Mouse (Mus musculus) intestine, embryonic 15.5 days (tissue): Measurements from ENCODE around the gene Myb. TPM values are rescaled to one million over a fixed set of nuclear protein-coding genes. Genes with fewer than 3 reads are reported as not detected.

Experiments
- ATAC-seq: fragments of 200-750 bp; cut with Nextera tagmentation; 2 replicates; pipeline ENCODE4 v1.8.0; 2017; ENCODE audit warnings: moderate TSS enrichment, moderate library complexity
- H3K27ac ChIP-seq: fragments of 300-500 bp; sonication (generic); 2 replicates; pipeline ENCODE4 v1.5.1; 2015; ENCODE audit warnings: mild to moderate bottlenecking, inconsistent platforms
- H3K27me3 ChIP-seq: fragments of 300-500 bp; sonication (generic); replicated peaks from 2 replicates; pipeline ENCODE4 v1.6.1; 2015; ENCODE audit warnings: inconsistent platforms
- H3K36me3 ChIP-seq: fragments of 300-500 bp; sonication (generic); 2 replicates; pipeline ENCODE4 v1.6.1; 2015; ENCODE audit warnings: inconsistent platforms
- H3K4me1 ChIP-seq: fragments of 300-500 bp; sonication (generic); replicated peaks from 2 replicates; pipeline ENCODE4 v1.6.1; 2015; ENCODE audit warnings: inconsistent platforms
- H3K4me2 ChIP-seq: fragments of 300-500 bp; sonication (generic); replicated peaks from 2 replicates; pipeline ENCODE4 v1.6.1; 2015; ENCODE audit warnings: mild to moderate bottlenecking, inconsistent platforms
- H3K4me3 ChIP-seq: fragments of 300-500 bp; sonication (generic); replicated peaks from 2 replicates; pipeline ENCODE4 v1.5.1; 2015; ENCODE audit warnings: inconsistent platforms
- H3K9ac ChIP-seq: fragments of 300-500 bp; sonication (generic); 2 replicates; pipeline ENCODE4 v1.6.1; 2015; ENCODE audit warnings: inconsistent platforms
- H3K9me3 ChIP-seq: fragments of 300-500 bp; sonication (generic); 2 replicates; pipeline ENCODE4 v1.6.1; 2016; ENCODE audit warnings: inconsistent platforms
- WGBS: fragments of 180-500 bp; shearing (Covaris S2); methylation state at CpG from one replicate; pipeline ENCODE4 v1.1.7; 2015; 5-methylcytosine and 5-hydroxymethylcytosine counted together
- polyA plus RNA-seq: library from polyadenylated mRNA; unstranded; fragments of >200 nt; fragmentation: Nextera tagmentation; extraction: Ambion mirVana; gene quantifications from 2 replicates; pipeline ENCODE4 v1.2.1, GENCODE M21; 2015

The Myb gene
- polyA plus RNA-seq, 1 experiment from 2014 or later = 6.4 TPM

GRCm38 (mm10) chr10:21192436-21192835 lies 31.7 kb upstream of the Myb start:
- Histone ChIP-seq H3K27ac (no peak overlapping the region), H3K4me1 (no peaks in the 10 kb centered on the region), H3K27me3 (no peaks in the 10 kb centered on the region), H3K36me3 (no peaks in the 10 kb centered on the region), H3K4me3 (no peak overlapping the region), H3K9ac (no peak overlapping the region), H3K9me3 (no peaks in the 10 kb centered on the region), H3K4me2 (no peak overlapping the region)
- 71% methylated on average over 10 of the region's 10 CpGs for WGBS
- no peak for ATAC-seq

GRCm38 (mm10) chr10:21189756-21190397 lies 29.1 kb upstream of the Myb start:
- no peak overlapping the region for H3K4me3 ChIP-seq
- H3K36me3 ChIP-seq = no peaks in the 10 kb centered on the region
- no peak overlapping the region for H3K27ac ChIP-seq
- no peaks in the 10 kb centered on the region for H3K27me3 ChIP-seq
- ATAC-seq = no peak
- no peak overlapping the region for H3K4me2 ChIP-seq
- no peak overlapping the region for H3K9ac ChIP-seq
- no peaks in the 10 kb centered on the region for H3K4me1 ChIP-seq
- 75% methylated on average over 9 of the region's 9 CpGs for WGBS
- H3K9me3 ChIP-seq = no peaks in the 10 kb centered on the region

GRCm38 (mm10) chr10:21189275-21189601 lies 28.5 kb upstream of the Myb start:
- no peaks in the 10 kb centered on the region for H3K4me1 ChIP-seq
- 0 out of 2 replicates have a peak overlapping the region, but pooled peaks have one; percentile 53 for H3K4me2 ChIP-seq
- ATAC-seq = no peak
- no peaks in the 10 kb centered on the region for H3K9me3 ChIP-seq
- peak overlapping the region; percentile 29 for H3K4me3 ChIP-seq
- H3K27ac ChIP-seq = no peak overlapping the region
- no peaks in the 10 kb centered on the region for H3K36me3 ChIP-seq
- H3K9ac ChIP-seq = no peak overlapping the region
- WGBS = 25% methylated on average over 8 of the region's 8 CpGs
- no peaks in the 10 kb centered on the region for H3K27me3 ChIP-seq

GRCm38 (mm10) chr10:21188564-21189274 lies 27.9 kb upstream of the Myb start:
- Histone ChIP-seq H3K4me2 (peak overlapping the region; percentile 53), H3K36me3 (no peaks in the 10 kb centered on the region), H3K27ac (no peak overlapping the region), H3K4me1 (no peaks in the 10 kb centered on the region), H3K4me3 (peak overlapping the region; percentile 29), H3K27me3 (no peaks in the 10 kb centered on the region), H3K9ac (no peak overlapping the region), H3K9me3 (no peaks in the 10 kb centered on the region)
- 27% methylated on average over 11 of the region's 11 CpGs for WGBS
- peak; percentile 69; the same call in 1 of the 2 replicates for ATAC-seq

- Histone ChIP-seq H3K4me2 (no peak overlapping the region), H3K4me3 (no peak overlapping the region), H3K9me3 (no peaks in the 10 kb centered on the region), H3K27me3 (no peaks in the 10 kb centered on the region), H3K27ac (no peak overlapping the region), H3K36me3 (no peaks in the 10 kb centered on the region), H3K4me1 (no peaks in the 10 kb centered on the region), H3K9ac (no peak overlapping the region)
- no peak for ATAC-seq
These were observed 27.1 kb upstream of the Myb start for GRCm38 (mm10) chr10:21187847-21188246.

- Histone ChIP-seq H3K36me3 (no peaks in the 10 kb centered on the region), H3K4me1 (no peaks in the 10 kb centered on the region), H3K4me2 (no peak overlapping the region), H3K27me3 (no peaks in the 10 kb centered on the region), H3K27ac (no peak overlapping the region), H3K4me3 (no peak overlapping the region), H3K9me3 (no peaks in the 10 kb centered on the region), H3K9ac (no peak overlapping the region)
- 79% methylated on average over 5 of the region's 5 CpGs for WGBS
- ATAC-seq = no peak
These were observed 25.9 kb upstream of the Myb start for GRCm38 (mm10) chr10:21186733-21187132.

GRCm38 (mm10) chr10:21178711-21179110 lies 17.9 kb upstream of the Myb start:
- no peak for ATAC-seq
- 42% methylated on average over 5 of the region's 5 CpGs for WGBS
- H3K4me3 ChIP-seq = no peak overlapping the region
- H3K9ac ChIP-seq = no peak overlapping the region
- H3K4me2 ChIP-seq = no peak overlapping the region
- H3K9me3 ChIP-seq = no peaks in the 10 kb centered on the region
- no peak overlapping the region for H3K27ac ChIP-seq
- H3K27me3 ChIP-seq = no peaks in the 10 kb centered on the region
- H3K4me1 ChIP-seq = no peaks in the 10 kb centered on the region
- no peaks in the 10 kb centered on the region for H3K36me3 ChIP-seq

GRCm38 (mm10) chr10:21178281-21178680 lies 17.5 kb upstream of the Myb start:
- no peaks in the 10 kb centered on the region for H3K27me3 ChIP-seq

GRCm38 (mm10) chr10:21172650-21173200 lies 11.9 kb upstream of the Myb start:
- Histone ChIP-seq H3K27ac (no peak overlapping the region), H3K4me2 (no peak overlapping the region), H3K9me3 (no peaks in the 10 kb centered on the region), H3K4me3 (no peak overlapping the region), H3K36me3 (no peaks in the 10 kb centered on the region), H3K27me3 (no peaks in the 10 kb centered on the region), H3K4me1 (no peaks in the 10 kb centered on the region), H3K9ac (no peak overlapping the region)
- ATAC-seq = no peak
- 80% methylated on average over 4 of the region's 4 CpGs for WGBS

More at GRCm38 (mm10) chr10:21178281-21178680, 17.5 kb upstream of the Myb start:
- Histone ChIP-seq H3K4me3 (no peak overlapping the region), H3K4me1 (no peaks in the 10 kb centered on the region), H3K9me3 (no peaks in the 10 kb centered on the region), H3K27ac (no peak overlapping the region), H3K9ac (no peak overlapping the region), H3K4me2 (no peak overlapping the region), H3K36me3 (no peaks in the 10 kb centered on the region)
- ATAC-seq = no peak
- 79% methylated on average over 10 of the region's 10 CpGs for WGBS

GRCm38 (mm10) chr10:21168466-21168865 lies 7.7 kb upstream of the Myb start:
- Histone ChIP-seq H3K4me1 (no peaks in the 10 kb centered on the region), H3K27me3 (no peaks in the 10 kb centered on the region), H3K4me2 (no peak overlapping the region), H3K9me3 (no peaks in the 10 kb centered on the region), H3K4me3 (no peak overlapping the region), H3K9ac (no peak overlapping the region), H3K27ac (no peak overlapping the region), H3K36me3 (no peaks in the 10 kb centered on the region)
- 92% methylated on average over 8 of the region's 8 CpGs for WGBS
- no peak for ATAC-seq

GRCm38 (mm10) chr10:21167842-21168241 lies 7.1 kb upstream of the Myb start:
- no peaks in the 10 kb centered on the region for H3K36me3 ChIP-seq
- H3K4me1 ChIP-seq = no peaks in the 10 kb centered on the region
- H3K4me3 ChIP-seq = no peak overlapping the region
- no peak overlapping the region for H3K27ac ChIP-seq
- 94% methylated on average over 6 of the region's 6 CpGs for WGBS
- H3K9ac ChIP-seq = no peak overlapping the region
- no peak for ATAC-seq
- H3K27me3 ChIP-seq = no peaks in the 10 kb centered on the region
- no peak overlapping the region for H3K4me2 ChIP-seq
- H3K9me3 ChIP-seq = no peaks in the 10 kb centered on the region

GRCm38 (mm10) chr10:21167165-21167564 lies 6.4 kb upstream of the Myb start:
- H3K9ac ChIP-seq = no peak overlapping the region
- no peak overlapping the region for H3K27ac ChIP-seq
- H3K9me3 ChIP-seq = no peaks in the 10 kb centered on the region
- 84% methylated on average over 5 of the region's 5 CpGs for WGBS
- H3K27me3 ChIP-seq = no peaks in the 10 kb centered on the region
- H3K4me2 ChIP-seq = no peak overlapping the region
- no peak overlapping the region for H3K4me3 ChIP-seq
- H3K4me1 ChIP-seq = no peaks in the 10 kb centered on the region
- ATAC-seq = no peak
- H3K36me3 ChIP-seq = no peaks in the 10 kb centered on the region

GRCm38 (mm10) chr10:21165411-21165810 lies 4.6 kb upstream of the Myb start:
- H3K9me3 ChIP-seq = no peaks in the 10 kb centered on the region
- H3K4me1 ChIP-seq = no peaks in the 10 kb centered on the region
- H3K27ac ChIP-seq = no peak overlapping the region
- 84% methylated on average over 4 of the region's 4 CpGs for WGBS
- no peak overlapping the region for H3K4me3 ChIP-seq
- ATAC-seq = no peak
- H3K27me3 ChIP-seq = no peaks in the 10 kb centered on the region
- no peaks in the 10 kb centered on the region for H3K36me3 ChIP-seq
- no peak overlapping the region for H3K9ac ChIP-seq
- no peak overlapping the region for H3K4me2 ChIP-seq
